Mouse (Mus musculus) E14TG2a.4 (cell line): ENCODE measurements around the gene Il3ra.

Experiments
- CTCF ChIP-seq: conservative IDR thresholded peaks from 2 replicates; pipeline ENCODE4 v1.5.1; 2014; ENCODE audit warnings: low read length
- NANOG ChIP-seq: IDR thresholded peaks from 2 replicates; pipeline ENCODE4 v1.6.1; 2014; ENCODE audit warnings: borderline replicate concordance, low read length, mixed read lengths
- POU5F1 ChIP-seq: IDR thresholded peaks from 2 replicates; pipeline ENCODE4 v1.6.1; 2014; ENCODE audit warnings: low read length, borderline replicate concordance

DNA sequence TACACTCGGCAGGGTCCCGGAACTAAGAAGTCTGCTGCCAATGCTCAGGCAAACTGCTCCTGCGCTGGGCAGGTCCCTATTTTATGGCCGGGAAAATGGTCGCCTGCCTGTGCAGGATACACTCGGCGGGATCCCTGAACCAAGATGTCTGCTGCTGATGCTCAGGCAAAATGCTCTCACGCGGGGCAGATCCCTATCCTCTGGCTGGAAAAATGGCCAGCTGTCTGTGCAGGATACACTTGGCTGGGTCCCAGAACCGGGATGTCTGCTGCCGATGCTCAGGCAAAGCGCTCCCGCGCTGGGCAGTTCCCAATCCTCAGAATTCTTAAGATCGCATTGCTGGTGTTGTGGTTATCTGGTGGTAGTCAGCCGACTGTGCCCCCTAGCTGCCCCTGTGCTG is 37.1 kb upstream of the Il3ra start:
- TF ChIP-seq CTCF = no peak
- TF ChIP-seq POU5F1 = no peak
- TF ChIP-seq NANOG = no peak
